Mouse (Mus musculus) effector memory CD4-positive, alpha-beta T cell, adult 5 months (primary cell): Measurements from ENCODE around the gene Prdm12. TPM values are rescaled to one million over a fixed set of nuclear protein-coding genes. Genes with fewer than 3 reads are reported as not detected.

Experiments
- polyA plus RNA-seq: library from polyadenylated mRNA; unstranded; fragments of 100-300 nt; shearing (Covaris generic); gene quantifications from one replicate; pipeline ENCODE4 v1.2.1, GENCODE M21; 2017

Gene Prdm12
- not detected for polyA plus RNA-seq

GRCm38 (mm10) chr2:31639901-31640608 lies at the start of gene Prdm12:
Gene Prdm12, plus strand, starts transcription at chr2:31640037.

DNA sequence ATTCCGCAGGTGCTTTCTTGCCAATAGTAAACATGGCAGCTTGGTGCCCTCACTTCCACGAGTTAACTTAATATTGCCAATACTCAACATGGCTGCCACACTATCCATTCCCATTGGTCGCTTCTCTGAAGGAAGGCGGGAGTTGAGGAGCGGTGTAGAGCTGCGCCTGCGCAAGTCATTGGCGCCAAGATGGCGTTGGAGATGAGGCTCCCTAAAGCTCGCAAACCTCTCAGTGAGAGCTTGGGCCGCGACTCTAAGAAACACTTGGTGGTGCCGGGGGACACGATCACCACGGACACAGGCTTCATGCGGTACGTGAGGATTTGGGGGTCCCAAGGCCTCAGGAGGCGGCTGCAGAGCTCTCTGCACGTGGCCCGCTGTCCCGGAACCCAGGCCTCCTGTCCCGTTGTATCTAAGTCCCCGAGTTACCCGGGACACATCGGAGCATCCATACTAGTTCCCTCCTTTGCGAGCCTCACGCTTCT lies 30.8 kb downstream of the Prdm12 start, which contains the start of gene Exosc2:
TSS of gene Exosc2 (plus strand) at position 165 of the 485 bp plus-strand sequence.

GRCm38 (mm10) chr2:31688074-31688925 lies 48.5 kb downstream of the Prdm12 start, which contains the start of gene Abl1:
Gene Abl1, plus strand, starts transcription at chr2:31688376.

Other genes starting within 250 kb of the Prdm12 start
- gene Ass1, start 169.8 kb upstream of the Prdm12 start, polyA plus RNA-seq, result 83.7 TPM
- 28.4 TPM for gene Fubp3, start 67.4 kb upstream of the Prdm12 start, polyA plus RNA-seq
- gene Exosc2, start 30.7 kb downstream of the Prdm12 start, polyA plus RNA-seq, result 35.4 TPM
- gene Abl1, start 48.3 kb downstream of the Prdm12 start, polyA plus RNA-seq, result 20.7 TPM
- 4.0 TPM for gene Qrfp, start 170.5 kb downstream of the Prdm12 start, polyA plus RNA-seq
- gene Fibcd1, start 206.0 kb downstream of the Prdm12 start, polyA plus RNA-seq, result 0.39 TPM
- not detected for gene Lamc3, start 247.3 kb downstream of the Prdm12 start, polyA plus RNA-seq